Mouse (Mus musculus): ENCODE results near the gene Piezo1. TPM values are rescaled to one million over a fixed set of nuclear protein-coding genes. Genes with fewer than 3 reads are reported as not detected.

Gene Piezo1
- 192 and 213 TPM in 2 replicates for polyA plus RNA-seq (2012; rRNA removed)

GRCm38 (mm10) chr8:122551265-122552051 is at the start of gene Piezo1:
Gene Piezo1 (minus strand): TSS chr8:122551329.
- peaks cover 25% of the 10 kb centered on the region for H3K4me1 ChIP-seq (ENCODE audit: control insufficient read depth, insufficient read depth, low read length)
- peak within 1 kb of the TSS; percentile 71 for H3K4me3 ChIP-seq (replicated peaks; ENCODE audit: extremely low read depth, low read depth, low read length)
- WGBS, result 9% methylated on average over 56 of the region's 56 CpGs
- TF ChIP-seq POLR2A (IDR thresholded peaks at IDR 0.05; ENCODE audit: borderline replicate concordance, extremely low read depth, low read depth, low read length) (peak; percentile 91), CTCF (IDR thresholded peaks at IDR 0.05; ENCODE audit: insufficient read depth, low read length) (peak; percentile 100)
- peak; percentile 98 for DNase-seq

- DNase-seq, result no peak
- Histone ChIP-seq H3K4me1 (ENCODE audit: control insufficient read depth, insufficient read depth, low read length) (no peaks in the 10 kb centered on the region), H3K4me3 (replicated peaks; ENCODE audit: extremely low read depth, low read depth, low read length) (no peak overlapping the region)
- WGBS, result 91% methylated on average over 9 of the region's 9 CpGs
- TF ChIP-seq CTCF (IDR thresholded peaks at IDR 0.05; ENCODE audit: insufficient read depth, low read length) (no peak), POLR2A (IDR thresholded peaks at IDR 0.05; ENCODE audit: borderline replicate concordance, extremely low read depth, low read depth, low read length) (no peak)
These were observed 49.5 kb upstream of the Piezo1 start for GRCm38 (mm10) chr8:122600666-122601065.

GRCm38 (mm10) chr8:122596031-122596430 is 44.9 kb upstream of the Piezo1 start:
- WGBS, result 51% methylated on average over 4 of the region's 4 CpGs

GRCm38 (mm10) chr8:122593783-122594507 is 42.8 kb upstream of the Piezo1 start:
- no peak for DNase-seq
- TF ChIP-seq POLR2A (IDR thresholded peaks at IDR 0.05; ENCODE audit: borderline replicate concordance, extremely low read depth, low read depth, low read length) (no peak), CTCF (IDR thresholded peaks at IDR 0.05; ENCODE audit: insufficient read depth, low read length) (no peak)
- no peak overlapping the region for H3K4me3 ChIP-seq (replicated peaks; ENCODE audit: extremely low read depth, low read depth, low read length)
- no peaks in the 10 kb centered on the region for H3K4me1 ChIP-seq (ENCODE audit: control insufficient read depth, insufficient read depth, low read length)
- 85% methylated on average over 19 of the region's 19 CpGs for WGBS

More at GRCm38 (mm10) chr8:122596031-122596430, 44.9 kb upstream of the Piezo1 start:
- Histone ChIP-seq H3K4me3 (replicated peaks; ENCODE audit: extremely low read depth, low read depth, low read length) (no peak overlapping the region), H3K4me1 (ENCODE audit: control insufficient read depth, insufficient read depth, low read length) (no peaks in the 10 kb centered on the region)
- DNase-seq, result no peak
- TF ChIP-seq CTCF (IDR thresholded peaks at IDR 0.05; ENCODE audit: insufficient read depth, low read length), result no peak
- TF ChIP-seq POLR2A (IDR thresholded peaks at IDR 0.05; ENCODE audit: borderline replicate concordance, extremely low read depth, low read depth, low read length), result no peak

- H3K4me1 ChIP-seq (ENCODE audit: control insufficient read depth, insufficient read depth, low read length), result no peaks in the 10 kb centered on the region
- WGBS, result 73% methylated on average over 12 of the region's 12 CpGs
- TF ChIP-seq CTCF (IDR thresholded peaks at IDR 0.05; ENCODE audit: insufficient read depth, low read length) (no peak), POLR2A (IDR thresholded peaks at IDR 0.05; ENCODE audit: borderline replicate concordance, extremely low read depth, low read depth, low read length) (no peak)
- no peak overlapping the region for H3K4me3 ChIP-seq (replicated peaks; ENCODE audit: extremely low read depth, low read depth, low read length)
- no peak for DNase-seq
These were observed 42.1 kb upstream of the Piezo1 start for GRCm38 (mm10) chr8:122593240-122593639.

GRCm38 (mm10) chr8:122586749-122587148 is 35.6 kb upstream of the Piezo1 start:
- WGBS, result 92% methylated on average over 10 of the region's 10 CpGs
- no peak for DNase-seq
- no peak overlapping the region for H3K4me3 ChIP-seq (replicated peaks; ENCODE audit: extremely low read depth, low read depth, low read length)
- no peaks in the 10 kb centered on the region for H3K4me1 ChIP-seq (ENCODE audit: control insufficient read depth, insufficient read depth, low read length)
- TF ChIP-seq CTCF (IDR thresholded peaks at IDR 0.05; ENCODE audit: insufficient read depth, low read length), result no peak
- no peak for TF ChIP-seq POLR2A (IDR thresholded peaks at IDR 0.05; ENCODE audit: borderline replicate concordance, extremely low read depth, low read depth, low read length)

GRCm38 (mm10) chr8:122586171-122586570 is 35.0 kb upstream of the Piezo1 start:
- WGBS, result 81% methylated on average over 7 of the region's 7 CpGs
- no peak for TF ChIP-seq POLR2A (IDR thresholded peaks at IDR 0.05; ENCODE audit: borderline replicate concordance, extremely low read depth, low read depth, low read length)
- TF ChIP-seq CTCF (IDR thresholded peaks at IDR 0.05; ENCODE audit: insufficient read depth, low read length), result no peak

GRCm38 (mm10) chr8:122585411-122585891 is 34.3 kb upstream of the Piezo1 start:
- Histone ChIP-seq H3K4me3 (replicated peaks; ENCODE audit: extremely low read depth, low read depth, low read length) (no peak overlapping the region), H3K4me1 (ENCODE audit: control insufficient read depth, insufficient read depth, low read length) (no peaks in the 10 kb centered on the region)
- TF ChIP-seq CTCF (IDR thresholded peaks at IDR 0.05; ENCODE audit: insufficient read depth, low read length), result no peak
- no peak for TF ChIP-seq POLR2A (IDR thresholded peaks at IDR 0.05; ENCODE audit: borderline replicate concordance, extremely low read depth, low read depth, low read length)
- 50% methylated on average over 14 of the region's 14 CpGs for WGBS
- DNase-seq, result no peak

More at GRCm38 (mm10) chr8:122586171-122586570, 35.0 kb upstream of the Piezo1 start:
- Histone ChIP-seq H3K4me3 (replicated peaks; ENCODE audit: extremely low read depth, low read depth, low read length) (no peak overlapping the region), H3K4me1 (ENCODE audit: control insufficient read depth, insufficient read depth, low read length) (no peaks in the 10 kb centered on the region)
- DNase-seq, result no peak

GRCm38 (mm10) chr8:122584981-122585380 is 33.9 kb upstream of the Piezo1 start:
- 86% methylated on average over 9 of the region's 9 CpGs for WGBS
- DNase-seq, result no peak
- TF ChIP-seq POLR2A (IDR thresholded peaks at IDR 0.05; ENCODE audit: borderline replicate concordance, extremely low read depth, low read depth, low read length) (no peak), CTCF (IDR thresholded peaks at IDR 0.05; ENCODE audit: insufficient read depth, low read length) (no peak)
- Histone ChIP-seq H3K4me1 (ENCODE audit: control insufficient read depth, insufficient read depth, low read length) (no peaks in the 10 kb centered on the region), H3K4me3 (replicated peaks; ENCODE audit: extremely low read depth, low read depth, low read length) (no peak overlapping the region)

Measured in lung, adult 2 months (tissue).